Mouse (Mus musculus) lung, embryonic 16.5 days (tissue): ENCODE data around the gene Mob2. TPM values are rescaled to one million over a fixed set of nuclear protein-coding genes. Genes with fewer than 3 reads are reported as not detected.

Source experiments
- ATAC-seq: fragments of 200-750 bp; cut with Nextera tagmentation; 2 replicates; pipeline ENCODE4 v1.8.0; 2017; ENCODE audit warnings: low read depth, mild to moderate bottlenecking, moderate library complexity
- H3K27ac ChIP-seq: fragments of 300-500 bp; sonication (generic); 2 replicates; pipeline ENCODE4 v1.5.1; 2014; ENCODE audit warnings: mild to moderate bottlenecking, control low read depth, low read length
- H3K27me3 ChIP-seq: fragments of 300-500 bp; sonication (generic); 2 replicates; pipeline ENCODE4 v1.6.1; 2014; ENCODE audit warnings: low read depth, low read length, mixed read lengths; ENCODE audit not compliant: control insufficient read depth, insufficient read depth
- H3K36me3 ChIP-seq: fragments of 300-500 bp; sonication (generic); 2 replicates; pipeline ENCODE4 v1.6.1; 2014; ENCODE audit warnings: low read length; ENCODE audit not compliant: control insufficient read depth, insufficient read depth
- H3K4me1 ChIP-seq: fragments of 300-500 bp; sonication (generic); replicated peaks from 2 replicates; pipeline ENCODE4 v1.6.1; 2014; ENCODE audit warnings: low read length, mixed read lengths; ENCODE audit not compliant: control insufficient read depth, insufficient read depth
- H3K4me2 ChIP-seq: fragments of 300-500 bp; sonication (generic); 2 replicates; pipeline ENCODE4 v1.6.1; 2014; ENCODE audit warnings: low read depth, low read length, control low read depth
- H3K4me3 ChIP-seq: fragments of 300-500 bp; sonication (generic); 2 replicates; pipeline ENCODE4 v1.5.1; 2014; ENCODE audit warnings: mild to moderate bottlenecking, low read length, control low read depth
- H3K9ac ChIP-seq: fragments of 300-500 bp; sonication (generic); 2 replicates; pipeline ENCODE4 v1.6.1; 2014; ENCODE audit warnings: low read length, control low read depth
- H3K9me3 ChIP-seq: fragments of 300-500 bp; sonication (generic); 2 replicates; pipeline ENCODE4 v1.6.1; 2016; ENCODE audit warnings: low read length; ENCODE audit not compliant: control insufficient read depth
- WGBS: fragments of 180-500 bp; shearing (Covaris S2); extraction: QIAGEN DNeasy Blood & Tissue Kit; methylation state at CpG from one replicate; pipeline ENCODE4 v1.1.7; 2014; 5-methylcytosine and 5-hydroxymethylcytosine counted together
- polyA plus RNA-seq: library from polyadenylated mRNA; unstranded; fragments of >200 nt; fragmentation: Nextera tagmentation; extraction: Ambion mirVana; gene quantifications from 2 replicates; pipeline ENCODE4 v1.2.1, GENCODE M21; 2015

Mob2 gene
- polyA plus RNA-seq, 1 experiment from 2014 or later = 76.3 TPM

- no peak for ATAC-seq
- Histone ChIP-seq H3K4me1 (peaks cover 2% of the 10 kb centered on the region; the same call in 1 of the 2 replicates), H3K36me3 (no peaks in the 10 kb centered on the region), H3K4me3 (no peak overlapping the region), H3K9ac (no peak overlapping the region), H3K9me3 (no peaks in the 10 kb centered on the region), H3K27me3 (peaks cover 49% of the 10 kb centered on the region), H3K27ac (no peak overlapping the region), H3K4me2 (no peak overlapping the region)
- 8% methylated on average over 4 of the region's 4 CpGs for WGBS
Observed at GRCm38 (mm10) chr7:142091848-142092247, 31.0 kb upstream of the Mob2 start.

- H3K27me3 ChIP-seq = peaks cover 29% of the 10 kb centered on the region
- H3K4me1 ChIP-seq = peaks cover 7% of the 10 kb centered on the region; the same call in 1 of the 2 replicates
Observed at GRCm38 (mm10) chr7:142089648-142090447, 29.0 kb upstream of the Mob2 start.

GRCm38 (mm10) chr7:142088886-142089285, 28.0 kb upstream of the Mob2 start:
- no peaks in the 10 kb centered on the region for H3K9me3 ChIP-seq
- no peak overlapping the region for H3K27ac ChIP-seq
- H3K4me2 ChIP-seq = no peak overlapping the region
- 8% methylated on average over 5 of the region's 5 CpGs for WGBS
- ATAC-seq = peak; percentile 45; the same call in 1 of the 2 replicates
- H3K4me3 ChIP-seq = no peak overlapping the region
- H3K36me3 ChIP-seq = no peaks in the 10 kb centered on the region
- no peak overlapping the region for H3K9ac ChIP-seq
- peaks cover 15% of the 10 kb centered on the region for H3K4me1 ChIP-seq
- H3K27me3 ChIP-seq = peaks cover 20% of the 10 kb centered on the region

More at GRCm38 (mm10) chr7:142089648-142090447, 29.0 kb upstream of the Mob2 start:
- Histone ChIP-seq H3K9me3 (no peaks in the 10 kb centered on the region), H3K36me3 (no peaks in the 10 kb centered on the region), H3K4me2 (no peak overlapping the region), H3K9ac (no peak overlapping the region), H3K27ac (no peak overlapping the region), H3K4me3 (no peak overlapping the region)
- no peak for ATAC-seq
- 42% methylated on average over 17 of the region's 17 CpGs for WGBS

DNA sequence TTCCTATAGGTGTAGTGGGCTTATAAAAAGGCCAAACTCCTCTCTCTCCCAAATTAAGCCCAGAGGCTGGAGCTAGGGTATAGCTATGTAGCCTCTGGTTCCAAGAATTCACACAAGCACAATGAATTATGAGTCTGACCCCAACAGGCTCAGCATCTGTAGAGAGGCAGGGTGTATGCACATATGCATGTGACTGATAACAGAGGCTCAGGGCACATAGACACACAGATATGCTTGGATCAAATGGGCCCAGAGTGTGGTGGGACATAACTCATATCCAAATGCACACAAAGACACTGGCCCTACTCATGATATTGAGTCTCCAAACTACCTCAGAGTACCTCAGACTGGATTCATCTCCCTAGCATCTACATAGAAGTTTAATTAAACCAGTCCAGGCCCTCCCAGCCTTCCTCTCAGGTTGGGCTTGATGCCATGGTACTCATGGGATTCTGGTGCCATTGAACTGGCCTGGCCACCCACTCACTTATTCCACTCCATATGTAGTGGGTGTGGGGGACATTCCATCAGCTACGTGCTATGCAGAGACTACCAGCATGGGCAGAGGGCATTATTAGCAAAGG, 26.3 kb upstream of the Mob2 start:
- Histone ChIP-seq H3K9me3 (no peaks in the 10 kb centered on the region), H3K4me3 (no peak overlapping the region), H3K27me3 (peaks cover 24% of the 10 kb centered on the region), H3K4me2 (no peak overlapping the region), H3K36me3 (no peaks in the 10 kb centered on the region), H3K4me1 (peaks cover 20% of the 10 kb centered on the region), H3K27ac (no peak overlapping the region), H3K9ac (no peak overlapping the region)
- no peak for ATAC-seq
- 89% methylated on average over 1 of the region's 1 CpGs for WGBS

DNA sequence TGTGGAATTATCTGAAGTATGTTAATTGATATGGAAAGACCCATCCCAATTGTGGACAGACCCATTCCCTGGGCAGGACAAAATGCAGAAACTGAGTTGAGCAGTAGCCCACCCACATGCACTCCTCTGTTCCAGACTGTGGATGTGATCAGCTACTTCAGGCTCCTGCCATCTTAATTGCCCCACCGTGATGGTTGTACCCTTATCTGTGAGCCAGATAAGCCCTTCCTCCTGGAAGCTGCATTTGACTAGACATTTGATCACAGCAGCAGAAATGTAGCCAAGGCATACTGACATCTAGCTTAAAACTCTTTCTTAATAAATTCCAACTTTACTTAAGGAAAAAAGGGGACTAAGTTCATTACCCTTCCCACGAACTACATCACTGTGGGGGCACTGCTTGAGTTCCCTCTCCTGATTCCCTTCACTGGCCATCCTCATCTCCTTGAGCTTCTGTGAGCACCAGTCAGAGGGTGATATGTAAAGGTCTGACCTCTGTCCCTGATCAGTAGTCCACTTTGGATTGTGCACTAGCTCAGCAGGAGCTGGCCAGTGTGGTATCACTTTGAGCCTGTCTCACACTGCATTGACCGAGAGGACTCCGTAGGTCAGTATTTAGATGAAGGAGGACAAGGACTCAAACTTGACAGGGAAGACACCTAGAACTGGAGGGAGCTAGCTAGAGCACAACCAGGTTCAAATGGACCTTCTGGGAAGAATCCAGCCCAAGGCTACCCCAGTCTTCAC, 25.5 kb upstream of the Mob2 start:
- H3K4me1 ChIP-seq = peaks cover 21% of the 10 kb centered on the region
- H3K27me3 ChIP-seq = peaks cover 28% of the 10 kb centered on the region
- H3K4me2 ChIP-seq = no peak overlapping the region
- H3K27ac ChIP-seq = no peak overlapping the region
- no peak overlapping the region for H3K9ac ChIP-seq
- no peaks in the 10 kb centered on the region for H3K9me3 ChIP-seq
- no peak for ATAC-seq
- H3K36me3 ChIP-seq = no peaks in the 10 kb centered on the region
- 69% methylated on average over 4 of the region's 4 CpGs for WGBS
- no peak overlapping the region for H3K4me3 ChIP-seq

- Histone ChIP-seq H3K4me2 (no peak overlapping the region), H3K9ac (no peak overlapping the region; the same call in 1 of the 2 replicates), H3K36me3 (no peaks in the 10 kb centered on the region), H3K4me1 (peaks cover 21% of the 10 kb centered on the region), H3K9me3 (no peaks in the 10 kb centered on the region), H3K4me3 (no peak overlapping the region), H3K27me3 (peaks cover 39% of the 10 kb centered on the region), H3K27ac (peak overlapping the region; percentile 55; the same call in 1 of the 2 replicates)
- WGBS = 40% methylated on average over 3 of the region's 3 CpGs
- peak; percentile 49 for ATAC-seq
Observed at GRCm38 (mm10) chr7:142084820-142085219, 24.0 kb upstream of the Mob2 start.

- H3K27me3 ChIP-seq = peaks cover 39% of the 10 kb centered on the region
- no peak overlapping the region for H3K4me3 ChIP-seq
- no peaks in the 10 kb centered on the region for H3K9me3 ChIP-seq
- H3K4me2 ChIP-seq = no peak overlapping the region
- WGBS = 34% methylated on average over 5 of the region's 5 CpGs
- H3K36me3 ChIP-seq = no peaks in the 10 kb centered on the region
- peak; percentile 58 for ATAC-seq
- peaks cover 21% of the 10 kb centered on the region for H3K4me1 ChIP-seq
- H3K9ac ChIP-seq = no peak overlapping the region
- peak overlapping the region; percentile 55 for H3K27ac ChIP-seq
Observed at GRCm38 (mm10) chr7:142084395-142084794, 23.5 kb upstream of the Mob2 start.

DNA sequence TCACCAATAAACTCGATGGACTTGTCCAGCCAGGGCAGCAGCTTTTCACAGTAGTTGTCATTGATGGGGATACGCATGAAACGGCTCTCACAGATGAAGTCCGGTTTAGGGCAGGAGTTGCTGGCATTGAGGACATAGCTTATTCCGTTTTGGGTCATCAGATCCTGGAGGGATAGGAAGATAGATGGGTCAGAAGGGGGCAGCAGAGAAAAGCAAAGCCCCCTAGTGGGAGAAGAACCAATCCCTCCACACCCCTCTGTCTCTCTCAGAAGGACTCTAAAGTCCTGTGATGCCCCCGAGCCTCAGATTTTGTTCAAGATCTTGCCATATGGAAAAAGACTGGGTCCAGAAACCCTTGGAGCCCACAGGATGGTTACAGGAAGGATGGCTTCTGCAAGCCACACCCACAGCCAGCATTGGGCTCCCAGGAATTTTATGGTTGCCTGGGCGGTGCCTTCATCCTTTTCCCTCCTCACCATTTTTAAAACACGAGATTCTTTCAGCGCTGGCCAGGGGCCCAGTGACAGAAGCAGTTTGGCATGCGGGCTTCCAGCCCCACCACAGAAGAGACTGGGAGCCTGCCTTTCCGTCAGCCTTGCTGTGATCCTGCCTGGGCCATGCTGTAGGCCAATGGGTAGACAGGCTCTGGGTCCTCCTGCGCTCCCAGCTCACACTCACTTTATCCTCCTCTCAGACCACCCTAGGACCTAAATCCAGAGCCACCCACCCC, 22.9 kb upstream of the Mob2 start:
- WGBS = 24% methylated on average over 12 of the region's 12 CpGs
- H3K9ac ChIP-seq = no peak overlapping the region
- peak overlapping the region; percentile 55 for H3K27ac ChIP-seq
- peaks cover 36% of the 10 kb centered on the region for H3K27me3 ChIP-seq
- peaks cover 21% of the 10 kb centered on the region for H3K4me1 ChIP-seq
- peak; percentile 50 for ATAC-seq
- H3K4me2 ChIP-seq = no peak overlapping the region
- H3K9me3 ChIP-seq = no peaks in the 10 kb centered on the region
- no peaks in the 10 kb centered on the region for H3K36me3 ChIP-seq
- H3K4me3 ChIP-seq = no peak overlapping the region
